8 mouse cellular contexts compared by ENCODE assay signal in the genomic region with DNA sequence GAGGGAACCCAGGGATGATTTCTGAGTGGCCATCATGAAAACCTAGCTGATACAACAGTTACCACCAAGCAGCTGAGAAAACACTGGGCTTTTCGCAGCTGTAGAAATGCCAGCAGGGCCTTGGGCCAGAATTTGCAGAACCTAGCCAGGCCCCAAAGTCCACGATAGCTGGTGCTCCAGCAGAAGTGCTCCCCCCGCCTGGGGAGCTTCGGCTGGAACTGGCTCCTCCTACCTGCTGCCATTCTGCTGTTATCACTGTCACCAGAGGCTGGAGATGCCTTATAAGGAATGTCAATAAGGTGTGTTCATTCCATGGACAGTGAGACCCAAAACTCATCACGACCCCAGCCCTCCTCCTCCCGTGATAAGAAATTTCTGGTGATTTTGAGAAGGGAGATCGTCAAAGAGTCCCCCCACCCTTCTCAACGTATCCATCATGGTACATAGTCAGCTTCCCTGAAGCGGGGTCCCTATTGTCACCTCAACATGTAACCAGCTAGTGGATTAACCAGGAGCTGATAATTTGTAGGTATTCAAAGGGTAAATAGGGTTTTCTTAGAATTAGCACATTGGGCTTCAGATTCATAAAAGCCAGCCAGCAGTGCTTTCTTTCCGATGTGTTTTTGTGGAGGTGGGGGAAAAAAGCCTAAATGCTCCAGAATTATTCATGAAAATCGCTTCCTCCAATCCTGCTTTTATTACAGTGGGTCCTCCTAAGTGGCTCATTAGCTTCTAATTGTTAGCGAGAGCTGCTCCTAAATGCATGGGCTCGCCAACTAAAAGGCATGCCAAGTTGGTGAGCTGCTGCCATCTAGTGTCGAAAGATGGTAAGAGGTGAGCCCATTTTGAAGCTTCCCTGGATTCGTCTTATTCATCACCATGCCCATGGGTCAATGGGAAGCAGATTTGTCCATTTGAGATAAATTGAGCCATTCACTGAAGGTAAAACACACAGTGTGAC. TPM values are rescaled to one million over a fixed set of nuclear protein-coding genes. Genes with fewer than 3 reads are reported as not detected.
DNase-seq lines count a peak whose midpoint lies in the region; ATAC-seq lines count a peak whose summit lies in the region.

No protein-coding gene starts in this region.

- peak; percentile 72 to 95 for DNase-seq in adrenal gland, adult (ENCODE audit: inconsistent age in 2 of 2, low spot score in 1 of 2)
- peak; percentile 21 to 45 for DNase-seq in gastrocnemius, adult 8-10 months (ENCODE audit: low spot score in 2 of 2)
- DNase-seq in induced T-regulatory cell, adult 2 months (ENCODE audit: low read depth), result peak; percentile 90
- peak; percentile 32 to 88 for DNase-seq in left cerebral cortex, adult 9 months (ENCODE audit: low spot score in 2 of 2)
- peak; percentile 82 for DNase-seq in mesoderm, embryonic 11.5 days (ENCODE audit: low read depth, low spot score)
- peak; percentile 71 for DNase-seq in right cerebral cortex, postnatal 14 days
- DNase-seq in urinary bladder, postnatal 4 days (ENCODE audit: low spot score in 2 of 2), result peak; percentile 52 to 74

- ATAC-seq in common myeloid progenitor, adult 5-6 weeks (replicated peaks; ENCODE audit: low read depth, poor library complexity, severe bottlenecking), result peak; percentile 74

RNA-seq across cellular contexts. Expression of a gene that starts 54.0 kb away (rescaled TPM):
- not detected in 2 replicates for total RNA-seq in common myeloid progenitor, adult 5-6 weeks (2017)
- total RNA-seq in gastrocnemius, adult 8-10 months (2022), result not detected

Comparison
In these comparisons a context has a peak if more than half of its experiments do, and no peak if none do; other contexts are left out.
1. Peak in every context shown above with its lines: DNase-seq and ATAC-seq.
2. DNase-seq: peak in every context shown above with its lines; median percentile 90 in induced T-regulatory cell, adult 2 months; 84 in adrenal gland, adult; 82 in mesoderm, embryonic 11.5 days; 71 in right cerebral cortex, postnatal 14 days; 63 in urinary bladder, postnatal 4 days; 60 in left cerebral cortex, adult 9 months; 33 in gastrocnemius, adult 8-10 months.